ENCODE assay signal across 9 mouse cellular contexts in the genomic region with DNA sequence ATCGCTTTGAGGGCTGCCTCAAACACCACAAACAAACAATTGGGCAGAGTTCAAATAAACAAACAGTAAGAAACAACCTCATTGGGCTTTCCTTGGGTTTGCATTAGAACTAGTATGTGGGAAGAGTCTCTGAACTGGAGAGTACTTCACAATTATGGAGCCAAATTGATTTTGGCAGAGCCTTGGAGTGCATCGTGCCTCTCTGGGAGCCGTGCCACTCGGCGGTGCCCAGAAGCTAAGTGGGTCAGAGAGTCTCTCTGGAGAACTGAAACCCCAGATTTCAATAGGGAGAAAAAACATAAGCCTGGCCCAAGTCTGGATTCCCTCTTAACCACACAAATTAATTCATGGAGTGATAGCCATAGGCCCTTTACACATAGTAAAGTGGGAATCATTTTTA.
A peak's percentile ranks its signal among the peaks of the same experiment; 100 is the strongest.
DNase-seq lines count a peak whose midpoint lies in the region; ATAC-seq and TF ChIP-seq lines count a peak whose summit lies in the region.
"Had no signal": no experiment of that assay in that cellular context is flagged by ENCODE, and none has a peak within 500 bp of the region (broad histone marks: within the 10 kb centered on the region; RNA-seq: fewer than 3 reads in every experiment).

No protein-coding gene starts in this region.

- 22% methylated on average over 5 of the region's 5 CpGs for WGBS in liver, adult 2 months
- WGBS in kidney, embryonic 16.5 days: 94% methylated on average over 5 of the region's 5 CpGs

- H3K4me3 ChIP-seq in liver, adult 2 months (ENCODE audit: insufficient read depth, low read depth, low read length): no peak overlapping the region
- no peak overlapping the region for H3K4me3 ChIP-seq in gastrocnemius, adult 2 months
- no peak overlapping the region for H3K4me3 ChIP-seq in kidney, embryonic 16.5 days (ENCODE audit: low read length)
- H3K4me3 ChIP-seq: embryonic facial prominence, embryonic 12.5 days had no signal

- no peak overlapping the region for H3K9ac ChIP-seq in liver, adult 2 months (ENCODE audit: low read depth, low read length)
- H3K9ac ChIP-seq in kidney, embryonic 16.5 days (replicated peaks; ENCODE audit: low read length): no peak overlapping the region
- H3K9ac ChIP-seq: embryonic facial prominence, embryonic 12.5 days had no signal

- H3K27me3 ChIP-seq in liver, adult 2 months (ENCODE audit: control insufficient read depth, insufficient read depth, low read length): no peaks in the 10 kb centered on the region
- H3K27me3 ChIP-seq in kidney, embryonic 16.5 days (ENCODE audit: insufficient read depth, low read length): no peaks in the 10 kb centered on the region
- H3K27me3 ChIP-seq: embryonic facial prominence, embryonic 12.5 days had no signal

- H3K79me2 ChIP-seq in liver, adult 2 months (ENCODE audit: control insufficient read depth, insufficient read depth, low read length): no peaks in the 10 kb centered on the region

- intact Hi-C loops in gastrocnemius, adult 2 months (cut with DNase I): no loop called here

- ATAC-seq in kidney, embryonic 16.5 days (ENCODE audit: low FRiP score, low TSS enrichment): no peak

- no peak overlapping the region for H3K4me2 ChIP-seq in kidney, embryonic 16.5 days (replicated peaks; ENCODE audit: low read depth, low read length)
- H3K4me2 ChIP-seq: embryonic facial prominence, embryonic 12.5 days had no signal

- H3K9me3 ChIP-seq in kidney, embryonic 16.5 days (ENCODE audit: low read length): no peaks in the 10 kb centered on the region
- H3K9me3 ChIP-seq: embryonic facial prominence, embryonic 12.5 days had no signal

- no peaks in the 10 kb centered on the region for H3K4me1 ChIP-seq in liver, adult 2 months (ENCODE audit: control insufficient read depth, insufficient read depth, low read length)
- no peaks in the 10 kb centered on the region for H3K4me1 ChIP-seq in kidney, embryonic 16.5 days (ENCODE audit: insufficient read depth, low read length)
- H3K4me1 ChIP-seq: embryonic facial prominence, embryonic 12.5 days had no signal

- no peak overlapping the region for H3K27ac ChIP-seq in liver, adult 2 months (replicated peaks; ENCODE audit: insufficient read depth, low read depth, low read length)
- H3K27ac ChIP-seq in gastrocnemius, adult 2 months: peak overlapping the region; percentile 65
- no peak overlapping the region for H3K27ac ChIP-seq in kidney, embryonic 16.5 days (ENCODE audit: low read length)
- H3K27ac ChIP-seq: embryonic facial prominence, embryonic 12.5 days had no signal

- peak; percentile 50 for DNase-seq in adrenal gland, postnatal 14 days
- no peak for DNase-seq in adrenal gland, adult 18-20 months (ENCODE audit: low spot score in 2 of 2)
- DNase-seq in liver, adult 2 months (ENCODE audit: extremely low read depth, low read depth, low spot score): peak; percentile 82
- no peak for DNase-seq in liver
- DNase-seq in gastrocnemius, adult 2 months: peak; percentile 83
- peak; percentile 19 for DNase-seq in lung, postnatal 25 days (ENCODE audit: low spot score)
- DNase-seq in thymus, postnatal 36 days: no peak

- H3K36me3 ChIP-seq in liver, adult 2 months (ENCODE audit: control insufficient read depth, insufficient read depth, low read length): no peaks in the 10 kb centered on the region
- no peaks in the 10 kb centered on the region for H3K36me3 ChIP-seq in kidney, embryonic 16.5 days (ENCODE audit: insufficient read depth, low read length)
- H3K36me3 ChIP-seq: embryonic facial prominence, embryonic 12.5 days had no signal

- TF ChIP-seq POLR2A in liver, adult 2 months (IDR thresholded peaks at IDR 0.05; ENCODE audit: extremely low read depth, insufficient read depth, low read length): no peak

- TF ChIP-seq CTCF in liver, adult 2 months (IDR thresholded peaks at IDR 0.05; ENCODE audit: low read depth, low read length): no peak
- no peak for TF ChIP-seq CTCF in gastrocnemius, adult 2 months (IDR thresholded peaks at IDR 0.05)

Comparison
In these comparisons a context has a peak if more than half of its experiments do, and no peak if none do; other contexts are left out.
1. DNase-seq: peak in adrenal gland, postnatal 14 days (single experiment), liver, adult 2 months (single experiment), gastrocnemius, adult 2 months (single experiment) and lung, postnatal 25 days (single experiment); none in adrenal gland, adult 18-20 months (0 of 2), liver (single experiment) and thymus, postnatal 36 days (0 of 2).